Mouse (Mus musculus): ENCODE data around the gene Slc17a9. TPM values are rescaled to one million over a fixed set of nuclear protein-coding genes. Genes with fewer than 3 reads are reported as not detected.
A peak's percentile ranks its signal among the peaks of the same experiment; 100 is the strongest.

The Slc17a9 gene
- total RNA-seq (2021): 1.2 and 2.5 TPM in 2 replicates
- long read RNA-seq, experiment 1, partial matches to known transcripts: 0 of 2 reads
- long read RNA-seq, experiment 1, other reads (novel, unspliced or antisense): 2 of 2 reads
- long read RNA-seq, experiment 2, partial matches to known transcripts: 0 of 1 reads
- long read RNA-seq, experiment 2, other reads (novel, unspliced or antisense): 1 of 1 reads

- peak; percentile 87 for DNase-seq
Observed at GRCm38 (mm10) chr2:180724585-180725413, at the start of gene Slc17a9. Gene Slc17a9, plus strand, starts transcription at chr2:180725263.

- DNase-seq: no peak
Observed at GRCm38 (mm10) chr2:180676706-180677105, 48.4 kb upstream of the Slc17a9 start.

GRCm38 (mm10) chr2:180678609-180679140 is 46.4 kb upstream of the Slc17a9 start:
- peak; percentile 71 for DNase-seq

GRCm38 (mm10) chr2:180681225-180681624 is 43.8 kb upstream of the Slc17a9 start:
- DNase-seq: no peak

- no peak for DNase-seq
Observed at GRCm38 (mm10) chr2:180683524-180683923, 41.5 kb upstream of the Slc17a9 start.

GRCm38 (mm10) chr2:180684031-180684430 is 41.0 kb upstream of the Slc17a9 start:
- DNase-seq: no peak

GRCm38 (mm10) chr2:180689841-180690240 is 35.2 kb upstream of the Slc17a9 start:
- peak; percentile 66 for DNase-seq

- DNase-seq: peak; percentile 28
Observed at GRCm38 (mm10) chr2:180692630-180693029, 32.4 kb upstream of the Slc17a9 start.

- DNase-seq: no peak
Observed at GRCm38 (mm10) chr2:180695176-180695575, 29.9 kb upstream of the Slc17a9 start.

- no peak for DNase-seq
Observed at GRCm38 (mm10) chr2:180700457-180700856, 24.6 kb upstream of the Slc17a9 start.

GRCm38 (mm10) chr2:180701053-180701766 is 23.9 kb upstream of the Slc17a9 start:
- DNase-seq: peak; percentile 40

- peak; percentile 96 for DNase-seq
Observed at GRCm38 (mm10) chr2:180701767-180702621, 23.1 kb upstream of the Slc17a9 start.

- DNase-seq: peak; percentile 42
Observed at GRCm38 (mm10) chr2:180702701-180703149, 22.3 kb upstream of the Slc17a9 start.

GRCm38 (mm10) chr2:180703175-180703574 is 21.9 kb upstream of the Slc17a9 start:
- DNase-seq: no peak

- no peak for DNase-seq
Observed at GRCm38 (mm10) chr2:180703645-180704359, 21.3 kb upstream of the Slc17a9 start.

GRCm38 (mm10) chr2:180704591-180704990 is 20.5 kb upstream of the Slc17a9 start:
- DNase-seq: peak; percentile 74

- no peak for DNase-seq
Observed at GRCm38 (mm10) chr2:180705066-180705465, 20.0 kb upstream of the Slc17a9 start.

GRCm38 (mm10) chr2:180705975-180706374 is 19.1 kb upstream of the Slc17a9 start:
- DNase-seq: no peak

- no peak for DNase-seq
Observed at GRCm38 (mm10) chr2:180709023-180709922, 15.8 kb upstream of the Slc17a9 start.

- DNase-seq: peak; percentile 98
Observed at GRCm38 (mm10) chr2:180709923-180710272, 15.2 kb upstream of the Slc17a9 start, which contains the start of the genes Dido1 and Gid8. Gene Dido1, minus strand, starts transcription at chr2:180709999. Gene Gid8, plus strand, starts transcription at chr2:180710117.
